Mouse (Mus musculus) G1E (cell line): ENCODE measurements at regions not wholly inside any gene's neighbourhood (a gene's known extent, or its start where the extent isn't known, plus 50 kb on each side); places are given as distances from the start of the nearest gene placed in this dataset.

Experiments
- ATAC-seq: 2 replicates; pipeline ENCODE4 v1.8.0; 2016; ENCODE audit warnings: mild to moderate bottlenecking; ENCODE audit not compliant: insufficient number of reproducible peaks, poor library complexity, low FRiP score, severe bottlenecking; ENCODE audit errors: extremely low read depth
- DNase-seq: peaks from one replicate; pipeline ENCODE4 v3.0.0; 2012; ENCODE audit warnings: low spot score
- H3K27me3 ChIP-seq: 2 replicates; pipeline ENCODE4 v1.6.1; 2012; ENCODE audit warnings: mild to moderate bottlenecking, low read length, inconsistent platforms; ENCODE audit not compliant: insufficient read depth
- H3K36me3 ChIP-seq: replicated peaks from 2 replicates; pipeline ENCODE3; 2012; ENCODE audit warnings: mild to moderate bottlenecking, inconsistent platforms
- H3K4me1 ChIP-seq: 2 replicates; pipeline ENCODE4 v1.6.1; 2012; ENCODE audit warnings: low read depth, low read length, inconsistent platforms, mixed read lengths; ENCODE audit not compliant: insufficient read depth
- H3K4me3 ChIP-seq: 2 replicates; pipeline ENCODE4 v1.5.1; 2012; ENCODE audit warnings: low read depth, mild to moderate bottlenecking, inconsistent platforms, low read length, moderate library complexity, mixed read lengths
- H3K9me3 ChIP-seq: replicated peaks from 2 replicates; pipeline ENCODE4 v1.6.1; 2012; ENCODE audit warnings: inconsistent platforms
- CTCF ChIP-seq: IDR thresholded peaks from 2 replicates; pipeline ENCODE4 v1.5.1; 2012; ENCODE audit warnings: low read depth, low read length, inconsistent platforms, mixed read lengths
- GATA1 ChIP-seq: IDR thresholded peaks from 2 replicates; pipeline ENCODE4 v1.6.1; 2012; ENCODE audit warnings: borderline replicate concordance, low read length, inconsistent platforms, mixed read lengths
- GATA2 ChIP-seq: IDR thresholded peaks from 2 replicates; pipeline ENCODE4 v1.6.1; 2012; ENCODE audit warnings: low read depth, low read length, inconsistent platforms, borderline replicate concordance
- POLR2AphosphoS5 ChIP-seq: IDR thresholded peaks from 2 replicates; pipeline ENCODE4 v1.6.1; 2012; ENCODE audit warnings: low read depth, low read length, inconsistent platforms; ENCODE audit not compliant: insufficient replicate concordance
- TAL1 ChIP-seq: conservative IDR thresholded peaks from 2 replicates; pipeline ENCODE4 v1.6.1; 2012; ENCODE audit warnings: low read depth, low read length, inconsistent platforms, mixed read lengths

DNA sequence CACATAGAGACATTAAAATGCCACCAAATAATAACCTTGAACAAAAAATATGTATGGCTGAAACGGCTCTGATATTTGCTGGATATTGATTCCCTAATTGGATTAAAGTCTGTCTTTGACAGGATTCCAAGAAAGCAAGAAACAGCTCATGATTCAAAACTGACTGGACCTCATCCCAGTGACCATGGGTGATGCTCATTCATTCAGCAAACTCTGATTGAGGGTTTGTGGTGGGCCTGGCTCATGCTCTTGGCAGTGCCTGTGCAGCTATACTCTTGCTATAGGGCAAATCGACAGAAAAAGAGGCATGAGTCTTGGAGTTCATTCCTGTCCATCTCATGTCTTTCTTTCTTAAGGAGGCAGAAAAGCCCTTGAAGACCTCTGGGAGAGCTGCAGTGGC, 98.7 kb downstream of the Otol1 start:
- DNase-seq (no peak), ATAC-seq (no peak)
- peaks cover 21% of the 10 kb centered on the region for H3K9me3 ChIP-seq
- H3K4me1 ChIP-seq: no peaks in the 10 kb centered on the region
- no peaks in the 10 kb centered on the region for H3K27me3 ChIP-seq
- H3K36me3 ChIP-seq: no peaks in the 10 kb centered on the region
- H3K4me3 ChIP-seq: no peak overlapping the region
- TF ChIP-seq GATA2 (no peak), CTCF (no peak), GATA1 (no peak), POLR2AphosphoS5 (no peak), TAL1 (no peak)

DNA sequence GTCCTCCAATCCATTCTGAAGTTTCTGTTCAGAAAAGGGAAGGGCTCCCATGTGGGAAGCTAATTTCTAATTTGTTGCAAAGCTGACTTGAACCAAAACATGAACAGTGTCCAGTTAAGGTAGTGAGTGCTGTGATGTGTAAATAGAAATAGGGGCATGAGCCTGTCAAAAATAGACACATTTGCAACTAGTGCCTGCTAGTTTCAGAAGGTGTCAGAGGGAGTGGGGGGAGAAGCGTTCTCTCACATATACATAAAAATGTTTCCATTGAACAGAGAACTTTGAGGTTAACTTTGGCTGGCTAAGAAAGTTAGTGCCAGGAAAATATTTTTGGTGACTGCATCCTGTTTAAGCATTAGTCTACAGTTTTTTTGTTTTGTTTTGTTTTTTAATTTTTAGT, 118.8 kb downstream of the Otol1 start:
- TF ChIP-seq GATA2 (no peak), GATA1 (no peak), POLR2AphosphoS5 (no peak), CTCF (no peak), TAL1 (no peak)
- no peaks in the 10 kb centered on the region for H3K36me3 ChIP-seq
- DNase-seq (no peak), ATAC-seq (no peak)
- no peaks in the 10 kb centered on the region for H3K27me3 ChIP-seq
- no peak overlapping the region for H3K4me3 ChIP-seq
- no peaks in the 10 kb centered on the region for H3K4me1 ChIP-seq
- H3K9me3 ChIP-seq: 0 out of 2 replicates have a peak, but pooled peaks cover 2% of the 10 kb centered on the region

DNA sequence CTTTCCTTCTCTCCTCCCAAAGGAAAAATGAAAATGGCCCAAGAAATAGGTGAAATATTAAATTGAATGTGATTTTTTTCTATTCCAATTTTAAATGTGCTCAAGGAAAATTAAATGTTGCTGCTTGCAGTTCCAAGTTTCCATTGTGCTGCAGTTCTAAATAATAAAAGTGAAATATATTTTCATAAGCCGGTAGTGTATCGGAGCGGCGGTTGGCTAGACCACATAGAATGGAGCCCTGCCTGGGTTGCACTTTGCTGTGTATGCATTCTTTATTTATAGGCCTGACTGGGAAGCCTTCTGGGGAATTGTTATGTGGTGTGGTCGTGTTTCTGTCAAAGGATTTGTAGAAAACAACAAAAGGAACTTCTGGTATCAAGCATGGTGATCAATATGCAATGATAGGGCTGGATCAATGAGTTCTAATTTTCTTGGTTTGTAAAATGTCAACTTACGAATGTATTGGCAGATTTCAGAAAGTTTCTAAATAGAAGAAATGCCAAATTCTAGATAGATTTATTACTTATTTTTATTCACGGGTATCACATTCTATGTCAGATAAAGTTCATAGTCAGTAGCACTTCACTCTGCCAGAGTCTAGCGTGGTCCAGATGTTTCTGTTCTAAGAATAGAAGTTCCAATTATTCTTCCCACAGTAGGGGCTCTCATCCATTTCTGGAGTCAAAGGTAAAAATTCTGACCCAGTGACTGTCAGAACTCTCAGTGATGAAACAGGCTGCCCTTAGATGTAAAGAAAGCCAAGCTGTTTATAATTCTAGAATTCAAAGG, 123.0 kb downstream of the Otol1 start:
- DNase-seq (no peak), ATAC-seq (no peak)
- Histone ChIP-seq H3K27me3 (no peaks in the 10 kb centered on the region), H3K9me3 (no peaks in the 10 kb centered on the region), H3K36me3 (no peaks in the 10 kb centered on the region), H3K4me3 (no peak overlapping the region), H3K4me1 (no peaks in the 10 kb centered on the region)
- TF ChIP-seq POLR2AphosphoS5 (no peak), GATA1 (no peak), CTCF (no peak), TAL1 (no peak), GATA2 (no peak)

DNA sequence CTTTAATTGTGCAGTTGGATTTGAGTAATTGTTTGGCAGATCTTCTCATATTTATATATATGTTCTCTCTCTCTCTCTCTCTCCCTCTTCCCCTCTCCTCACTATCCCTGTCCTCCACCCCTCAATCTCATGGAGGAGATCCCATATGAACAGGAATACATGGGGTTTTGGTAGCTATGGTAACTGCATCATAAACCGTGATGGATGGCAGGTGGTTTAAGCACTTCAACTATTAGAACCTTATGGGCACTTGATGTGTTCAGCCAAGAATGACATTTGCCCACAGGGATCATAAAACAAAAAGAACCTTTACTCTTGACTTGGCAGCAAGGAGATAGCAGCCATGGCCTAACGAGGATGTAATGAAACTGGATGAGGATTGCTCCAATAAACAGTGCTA, 127.5 kb downstream of the Otol1 start:
- TF ChIP-seq CTCF: no peak
- TF ChIP-seq TAL1: no peak
- TF ChIP-seq GATA2: no peak
- no peak for TF ChIP-seq GATA1
- no peak for TF ChIP-seq POLR2AphosphoS5
- no peak for ATAC-seq

DNA sequence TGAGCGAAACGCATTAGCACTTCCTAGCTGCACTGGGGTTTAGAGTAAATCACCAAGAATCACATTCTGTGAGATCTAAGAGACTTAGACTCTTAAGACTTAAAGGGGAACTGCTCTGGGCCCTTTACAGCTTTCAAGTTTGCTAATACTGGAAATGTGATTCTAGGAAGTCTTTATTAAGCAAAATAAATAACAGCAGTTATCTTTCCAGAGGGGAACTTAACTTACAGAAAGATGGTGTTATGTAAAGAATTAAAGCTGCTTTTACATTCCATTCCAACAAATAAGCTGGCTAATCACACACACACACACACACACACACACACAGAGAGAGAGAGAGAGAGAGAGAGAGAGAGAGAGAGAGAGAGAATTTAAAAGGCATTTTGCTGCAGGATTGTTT, 131.1 kb downstream of the Otol1 start:
- TF ChIP-seq CTCF: no peak
- TF ChIP-seq TAL1: no peak
- TF ChIP-seq GATA2: no peak
- no peak for TF ChIP-seq POLR2AphosphoS5
- TF ChIP-seq GATA1: no peak
- H3K9me3 ChIP-seq: no peaks in the 10 kb centered on the region
- DNase-seq (no peak), ATAC-seq (no peak)
- no peak overlapping the region for H3K4me3 ChIP-seq
- H3K27me3 ChIP-seq: no peaks in the 10 kb centered on the region
- H3K4me1 ChIP-seq: no peaks in the 10 kb centered on the region
- no peaks in the 10 kb centered on the region for H3K36me3 ChIP-seq

More for the DNA sequence above, 127.5 kb downstream of the Otol1 start:
- Histone ChIP-seq H3K36me3 (no peaks in the 10 kb centered on the region), H3K4me1 (no peaks in the 10 kb centered on the region), H3K4me3 (no peak overlapping the region), H3K27me3 (no peaks in the 10 kb centered on the region), H3K9me3 (no peaks in the 10 kb centered on the region)
- no peak for DNase-seq

DNA sequence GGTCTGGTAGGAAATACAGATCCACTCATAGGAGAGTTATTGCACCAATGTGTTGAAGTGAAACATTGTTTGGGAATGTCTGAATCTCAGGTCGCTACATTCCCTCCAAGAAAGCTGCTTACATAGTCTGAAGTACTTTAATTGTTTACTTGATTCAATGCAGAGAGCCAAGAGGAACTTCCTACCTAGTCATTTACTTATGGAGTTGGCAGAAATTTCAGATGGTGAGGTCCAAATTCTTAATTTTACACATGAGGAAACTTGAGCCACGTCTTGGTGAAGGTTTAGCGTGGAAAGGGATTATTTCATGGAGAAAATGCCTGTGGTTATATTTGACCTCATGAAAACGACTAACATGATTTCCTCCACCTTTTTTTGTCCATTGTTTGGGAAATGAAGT, 131.5 kb downstream of the Otol1 start:
- ATAC-seq (no peak), DNase-seq (no peak)
- TF ChIP-seq CTCF: no peak
- TF ChIP-seq GATA2: no peak
- no peak for TF ChIP-seq GATA1
- TF ChIP-seq TAL1: no peak
- TF ChIP-seq POLR2AphosphoS5: no peak
- no peaks in the 10 kb centered on the region for H3K4me1 ChIP-seq
- no peak overlapping the region for H3K4me3 ChIP-seq
- no peaks in the 10 kb centered on the region for H3K9me3 ChIP-seq
- H3K36me3 ChIP-seq: no peaks in the 10 kb centered on the region
- H3K27me3 ChIP-seq: no peaks in the 10 kb centered on the region

DNA sequence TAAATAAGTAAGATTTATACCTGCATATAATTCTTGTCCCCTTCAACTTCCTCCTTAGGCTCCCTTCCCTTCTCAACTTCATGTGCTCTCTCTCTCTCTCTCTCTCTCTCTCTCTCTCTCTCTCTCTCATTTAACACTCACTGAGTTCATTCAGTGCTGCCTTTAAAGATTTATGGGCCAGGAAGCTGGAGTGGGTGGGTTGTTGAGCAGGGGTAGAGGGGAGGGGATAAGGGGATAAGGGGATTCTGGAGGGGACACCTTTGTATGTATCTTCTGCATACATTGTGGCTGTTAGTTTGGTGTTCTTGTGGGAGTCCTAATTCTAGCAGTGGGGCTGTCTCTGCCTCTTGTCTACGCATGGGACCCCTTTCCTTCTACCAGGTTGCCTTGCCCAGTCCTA, 138.3 kb downstream of the Otol1 start:
- no peak for ATAC-seq
- Histone ChIP-seq H3K4me1 (no peaks in the 10 kb centered on the region), H3K36me3 (no peaks in the 10 kb centered on the region), H3K4me3 (no peak overlapping the region), H3K9me3 (peaks cover 5% of the 10 kb centered on the region), H3K27me3 (no peaks in the 10 kb centered on the region)
- TF ChIP-seq TAL1 (no peak), GATA2 (no peak), GATA1 (no peak), CTCF (no peak), POLR2AphosphoS5 (no peak)
- no peak for DNase-seq
